Mouse (Mus musculus): ENCODE data around the gene Kndc1. TPM values are rescaled to one million over a fixed set of nuclear protein-coding genes. Genes with fewer than 3 reads are reported as not detected.

The Kndc1 gene
- 0.01 TPM in 1 of 2 replicates, not detected in the other for polyA plus RNA-seq (2012; rRNA removed)

DNA sequence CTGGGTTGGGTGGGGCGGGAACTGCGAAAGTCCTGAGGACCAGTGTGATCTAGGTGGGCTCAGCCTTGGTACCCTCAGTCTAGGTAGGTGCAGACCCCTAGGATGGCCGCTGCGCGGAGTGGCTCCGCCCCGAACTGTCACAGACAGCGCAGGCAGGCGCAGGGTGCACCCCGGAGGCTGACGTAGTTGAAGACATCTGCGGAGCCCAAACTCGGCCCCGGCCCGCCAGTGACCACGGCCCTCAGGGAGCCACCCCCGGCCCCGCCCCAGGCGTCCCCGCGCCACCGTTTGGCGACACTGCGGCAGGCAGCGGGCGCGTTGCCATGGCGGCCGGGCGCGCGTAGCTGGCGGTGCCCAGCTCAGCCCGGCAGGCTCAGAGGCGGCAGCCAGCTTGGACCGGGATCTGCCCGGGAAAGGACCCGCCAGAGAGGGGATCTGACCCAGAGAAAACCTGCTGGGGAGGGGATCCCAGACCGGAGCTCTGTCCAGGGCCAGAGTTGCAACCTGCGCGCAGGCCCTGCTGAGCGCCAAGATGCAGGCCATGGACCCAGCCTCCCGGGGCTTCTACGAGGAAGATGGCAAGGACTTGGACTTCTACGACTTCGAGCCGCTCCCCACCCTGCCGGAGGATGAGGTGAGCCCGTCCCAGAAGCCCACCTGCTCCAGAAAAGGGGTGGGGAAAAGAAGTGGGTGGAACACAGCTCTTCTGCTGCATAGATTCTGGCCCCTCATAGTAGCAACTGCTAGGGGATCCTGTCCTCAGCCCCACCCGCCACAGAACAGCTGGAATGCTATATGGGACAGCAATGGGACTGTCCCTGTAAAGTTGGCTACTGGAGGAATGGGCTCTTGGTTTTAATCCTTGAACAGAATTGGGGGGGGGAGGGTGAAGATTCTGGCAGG, at the start of gene Kndc1:
Kndc1 (plus strand) TSS at position 42 of the 903 bp plus-strand sequence.

DNA sequence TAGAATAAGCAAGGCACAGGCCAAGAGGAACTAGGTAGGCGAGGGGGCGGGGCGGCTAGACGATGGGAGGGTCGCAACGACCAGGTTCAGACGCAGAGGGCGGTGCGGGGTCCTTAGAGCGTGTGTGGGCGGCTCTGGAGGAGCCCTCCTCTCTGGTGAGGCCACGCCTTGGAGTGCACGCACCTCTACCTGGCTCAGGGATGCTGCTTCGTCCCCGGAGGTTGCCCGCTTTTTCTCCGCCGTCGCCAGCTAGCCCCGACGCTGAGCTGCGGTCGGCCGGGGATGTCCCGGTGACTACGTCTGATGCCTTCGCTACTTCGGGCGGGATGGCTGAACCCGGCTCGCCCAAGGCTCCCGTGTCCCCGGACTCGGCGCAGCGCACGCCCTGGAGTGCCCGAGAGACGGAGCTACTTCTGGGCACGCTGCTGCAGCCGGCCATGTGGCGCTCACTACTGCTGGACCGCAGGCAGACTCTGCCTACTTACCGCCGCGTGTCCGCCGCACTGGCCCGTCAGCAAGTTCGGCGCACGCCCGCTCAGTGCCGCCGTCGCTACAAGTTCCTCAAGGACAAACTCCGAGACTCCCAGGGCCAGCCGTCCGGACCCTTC, 49.3 kb downstream of the Kndc1 start, which contains the start of gene Utf1:
Utf1 (plus strand) TSS at position 116 of the 608 bp plus-strand sequence.

DNA sequence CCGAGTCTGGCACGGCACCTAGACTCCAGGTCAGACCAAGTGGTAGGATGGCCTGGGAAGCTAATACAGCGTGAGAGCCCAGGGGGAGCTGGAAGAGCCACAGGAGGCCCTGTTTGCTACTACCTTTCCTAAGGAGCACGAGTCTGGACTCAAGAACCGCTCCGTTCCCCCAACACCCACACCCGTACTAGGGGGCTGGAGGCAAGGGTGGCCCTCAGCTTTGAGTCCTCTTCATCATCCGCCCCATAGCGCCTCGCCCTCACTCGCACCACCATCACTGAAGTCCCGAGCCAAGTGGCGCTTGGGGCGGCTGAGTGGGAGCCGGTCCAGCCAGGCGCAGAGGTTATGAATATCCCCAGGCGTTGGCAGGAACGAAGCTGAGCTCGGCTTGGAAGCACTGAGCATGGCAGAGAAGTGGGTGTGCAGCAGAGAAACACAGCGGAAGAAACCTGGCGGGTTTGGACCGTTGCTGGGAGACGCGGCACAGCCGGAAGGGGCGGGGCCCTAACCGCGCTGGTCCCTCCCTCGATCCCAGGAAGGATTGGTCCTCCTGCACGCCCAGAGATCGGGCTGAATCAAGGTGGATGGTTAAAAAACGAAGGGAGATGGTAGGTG, 83.9 kb downstream of the Kndc1 start, which contains the start of gene 6430531B16Rik:
6430531B16Rik (minus strand) TSS at position 478 of the 615 bp plus-strand sequence.

Other genes starting within 250 kb of the Kndc1 start
- gene Cfap46, start 210.9 kb upstream of the Kndc1 start, polyA plus RNA-seq (2012; rRNA removed): 0.01 TPM in 1 of 2 replicates, not detected in the other
- gene Adgra1, start 60.5 kb upstream of the Kndc1 start, polyA plus RNA-seq (2012; rRNA removed): 0.01 TPM in 1 of 2 replicates, not detected in the other
- gene Utf1, start 49.1 kb downstream of the Kndc1 start, polyA plus RNA-seq (2012; rRNA removed): not detected in 2 replicates
- 0.03 TPM in 1 of 2 replicates, not detected in the other for gene 6430531B16Rik, start 84.1 kb downstream of the Kndc1 start, polyA plus RNA-seq (2012; rRNA removed)
- 0.55 and 1.0 TPM in 2 replicates for gene Adam8, start 97.9 kb downstream of the Kndc1 start, polyA plus RNA-seq (2012; rRNA removed)
- gene Zfp511, start 141.7 kb downstream of the Kndc1 start, polyA plus RNA-seq (2012; rRNA removed): 23.6 and 26.6 TPM in 2 replicates
- 17.6 and 20.5 TPM in 2 replicates for gene Tubgcp2, start 142.0 kb downstream of the Kndc1 start, polyA plus RNA-seq (2012; rRNA removed)
- gene Msx3, start 154.4 kb downstream of the Kndc1 start, polyA plus RNA-seq (2012; rRNA removed): not detected in 2 replicates
- gene Caly, start 187.9 kb downstream of the Kndc1 start, polyA plus RNA-seq (2012; rRNA removed): 0.02 and 0.03 TPM in 2 replicates
- gene Prap1, start 198.7 kb downstream of the Kndc1 start, polyA plus RNA-seq (2012; rRNA removed): 0.25 and 0.39 TPM in 2 replicates
- gene Fuom, start 207.7 kb downstream of the Kndc1 start, polyA plus RNA-seq (2012; rRNA removed): 5.6 and 7.5 TPM in 2 replicates
- 3.8 and 5.0 TPM in 2 replicates for gene Paox, start 221.1 kb downstream of the Kndc1 start, polyA plus RNA-seq (2012; rRNA removed)
- 42.5 and 51.9 TPM in 2 replicates for gene Echs1, start 221.8 kb downstream of the Kndc1 start, polyA plus RNA-seq (2012; rRNA removed)
- 15.6 and 15.9 TPM in 2 replicates for gene Mtg1, start 242.9 kb downstream of the Kndc1 start, polyA plus RNA-seq (2012; rRNA removed)